Mouse (Mus musculus) megakaryocyte-erythroid progenitor cell, adult 5-6 weeks (primary cell): ENCODE data around the gene Rps8. TPM values are rescaled to one million over a fixed set of nuclear protein-coding genes. Genes with fewer than 3 reads are reported as not detected.

Experiments used
- ATAC-seq: replicated peaks from 2 replicates; pipeline ENCODE4 v1.8.0; 2016; ENCODE audit warnings: mild to moderate bottlenecking, inconsistent platforms; ENCODE audit not compliant: severe bottlenecking, poor library complexity, low FRiP score, low TSS enrichment
- total RNA-seq, 2 experiments: library from RNA; stranded (forward) in 1 of 2; stranded (reverse) in 1 of 2; fragments of 200-1000, 215-1000 nt in 1 of 2; fragments of >200 nt in 1 of 2; fragmentation: Nextera tagmentation in 1 of 2; gene quantifications; 2 replicates each; pipeline ENCODE4 v1.2.3; 2014 to 2017

Rps8 gene
- total RNA-seq, 2 experiments from 2014 or later = 1,767 to 5,319 TPM

DNA sequence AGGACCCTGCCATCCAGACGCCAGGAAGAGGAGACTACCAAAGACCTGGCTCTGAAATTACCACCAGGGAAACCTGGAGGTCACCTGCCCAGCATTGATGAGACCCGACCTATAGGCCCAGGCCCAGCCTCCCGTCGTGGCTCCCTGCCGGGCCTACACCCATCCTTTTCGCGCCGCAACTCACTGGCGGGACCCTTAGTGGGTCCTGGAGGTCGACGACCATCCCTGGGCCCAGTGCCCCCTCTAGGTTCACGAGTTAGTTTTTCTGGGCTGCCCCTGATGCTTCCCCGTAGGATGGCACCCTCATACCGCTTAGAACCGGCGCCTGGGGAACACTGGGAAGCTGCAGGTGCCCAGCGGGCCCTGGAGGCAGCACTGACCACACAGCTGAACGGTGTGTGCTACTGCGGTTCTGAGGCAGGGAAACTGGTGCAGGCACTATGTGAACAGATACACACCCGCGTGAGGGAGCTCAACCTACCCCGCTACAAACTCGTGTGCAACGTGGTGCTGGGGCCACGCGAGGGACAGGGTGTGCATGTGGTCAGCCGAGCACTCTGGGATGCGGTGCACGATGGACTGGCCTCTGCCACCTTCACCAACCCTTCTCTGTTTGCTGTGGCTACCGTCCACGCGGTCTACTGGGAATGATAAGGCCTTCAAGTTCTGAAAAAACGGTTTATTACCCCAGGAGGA is 27.9 kb downstream of the Rps8 start:
- ATAC-seq = no peak

DNA sequence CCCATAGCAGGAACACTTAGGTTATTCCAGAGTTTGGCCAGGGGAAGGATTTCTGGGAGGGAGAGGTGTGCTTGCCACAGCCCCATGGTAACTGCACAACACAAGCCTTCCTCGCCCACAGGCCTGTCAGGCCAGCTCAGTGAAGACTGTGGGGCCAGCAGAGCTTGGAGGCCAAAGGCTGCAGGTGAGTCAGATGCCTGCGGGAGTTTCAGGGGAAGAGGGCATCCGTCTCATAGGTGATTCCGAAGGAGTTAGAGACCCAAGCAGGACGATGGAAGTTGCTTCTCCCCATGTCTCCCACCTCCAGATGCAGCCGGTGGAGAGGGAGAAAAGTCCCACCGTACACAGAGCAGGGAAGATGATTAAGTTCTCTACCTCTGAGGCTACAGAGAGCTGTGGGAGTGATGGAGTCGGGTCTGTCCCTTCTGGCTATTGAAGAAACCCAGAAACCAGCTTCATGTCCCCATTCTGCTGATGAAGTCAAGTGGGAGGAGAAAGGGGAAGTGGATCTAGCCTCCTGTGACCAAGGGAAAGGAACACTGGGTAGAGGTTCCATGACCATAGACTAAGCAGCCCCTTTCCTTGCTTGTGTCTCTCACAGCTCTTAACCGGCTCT is 29.3 kb downstream of the Rps8 start, which contains the start of gene Tctex1d4:
TSS of gene Tctex1d4 (plus strand) at position 120 of the 616 bp plus-strand sequence.
- no peak for ATAC-seq

DNA sequence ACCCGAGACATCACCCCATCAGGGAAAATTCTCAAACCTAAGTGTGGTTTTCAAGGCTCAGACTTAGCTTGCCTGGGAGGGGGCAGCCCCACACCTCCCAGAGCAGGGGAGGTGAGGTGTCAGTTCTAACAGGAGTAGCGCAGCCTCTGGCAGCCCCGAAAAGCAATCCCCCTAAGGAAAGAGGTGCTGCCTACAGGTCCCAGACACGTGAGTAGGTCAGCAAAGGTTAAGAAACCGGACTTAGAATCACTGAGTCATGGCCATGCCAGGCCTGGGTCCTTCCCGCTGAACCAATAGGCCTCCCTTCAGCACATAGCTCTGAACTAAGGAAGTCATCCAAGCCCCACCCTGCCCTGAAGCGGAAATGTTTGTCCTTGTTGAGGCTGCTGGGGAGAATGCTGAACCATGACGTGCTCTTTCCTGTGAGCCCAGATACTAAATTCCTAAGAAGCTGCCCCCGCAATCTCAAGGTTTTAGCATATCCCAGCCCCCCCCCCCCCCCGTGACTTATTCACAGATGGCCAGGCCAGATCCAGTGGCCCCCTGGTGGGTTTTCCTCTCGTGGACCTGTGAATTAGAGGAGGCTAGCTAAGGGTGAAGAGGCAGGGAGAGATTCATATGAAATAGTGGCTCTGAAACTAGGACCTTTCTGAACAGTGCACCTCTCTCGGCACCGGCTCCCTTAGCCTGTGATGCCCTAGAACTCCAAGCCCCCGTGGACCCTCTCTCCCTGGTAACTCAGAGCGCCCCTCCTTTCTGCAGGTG is 30.0 kb downstream of the Rps8 start:
- ATAC-seq = no peak

DNA sequence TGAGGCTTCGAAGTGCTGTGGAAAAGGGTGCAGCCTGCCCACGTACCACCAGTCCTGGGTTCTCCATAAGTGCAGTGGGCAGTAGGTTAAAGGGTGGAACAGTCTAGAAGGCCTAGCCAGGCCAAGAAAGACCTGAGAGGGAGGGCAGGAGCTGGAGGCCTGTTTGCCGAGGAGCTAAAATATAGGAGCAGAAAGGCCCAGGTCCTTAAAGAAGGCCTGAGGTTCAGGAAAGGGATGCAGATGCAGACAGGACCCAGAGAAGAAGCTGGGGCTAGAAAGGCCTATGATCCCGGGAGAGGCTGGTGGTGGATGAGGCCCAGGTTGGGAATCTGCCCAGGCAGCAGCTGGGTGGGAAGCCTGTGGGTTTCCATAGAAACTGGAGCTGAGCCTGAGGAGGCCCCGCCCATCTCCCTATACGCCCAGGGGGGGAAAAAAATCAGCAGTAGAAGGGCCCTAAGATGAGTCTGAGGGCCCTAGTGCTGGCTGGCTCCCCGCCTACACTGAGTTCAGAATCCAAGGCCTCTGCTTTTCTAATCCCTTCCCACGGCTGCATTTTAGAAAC is 30.6 kb downstream of the Rps8 start, which contains the start of gene Btbd19:
TSS of gene Btbd19 (minus strand) at position 378 of the 562 bp plus-strand sequence.
- ATAC-seq = no peak

- peak; percentile 17; the same call in 1 of the 2 replicates for ATAC-seq
Measured at GRCm38 (mm10) chr4:117124518-117125347, 31.3 kb downstream of the Rps8 start.

DNA sequence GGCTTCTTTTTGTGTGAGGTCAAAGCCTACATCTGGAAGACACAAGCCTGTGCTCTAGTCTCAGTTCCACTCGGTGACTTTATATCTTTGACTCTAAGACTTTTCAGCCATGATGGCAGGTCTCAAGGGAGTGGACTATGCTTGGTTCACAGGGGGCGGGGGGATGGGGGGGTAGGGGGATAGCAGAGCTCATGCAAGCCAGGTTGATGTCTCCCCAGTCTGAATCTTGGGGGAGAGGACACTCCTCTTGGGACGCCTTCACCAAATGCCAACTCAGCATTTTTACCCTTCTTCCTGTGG is 31.9 kb downstream of the Rps8 start:
- ATAC-seq = no peak

DNA sequence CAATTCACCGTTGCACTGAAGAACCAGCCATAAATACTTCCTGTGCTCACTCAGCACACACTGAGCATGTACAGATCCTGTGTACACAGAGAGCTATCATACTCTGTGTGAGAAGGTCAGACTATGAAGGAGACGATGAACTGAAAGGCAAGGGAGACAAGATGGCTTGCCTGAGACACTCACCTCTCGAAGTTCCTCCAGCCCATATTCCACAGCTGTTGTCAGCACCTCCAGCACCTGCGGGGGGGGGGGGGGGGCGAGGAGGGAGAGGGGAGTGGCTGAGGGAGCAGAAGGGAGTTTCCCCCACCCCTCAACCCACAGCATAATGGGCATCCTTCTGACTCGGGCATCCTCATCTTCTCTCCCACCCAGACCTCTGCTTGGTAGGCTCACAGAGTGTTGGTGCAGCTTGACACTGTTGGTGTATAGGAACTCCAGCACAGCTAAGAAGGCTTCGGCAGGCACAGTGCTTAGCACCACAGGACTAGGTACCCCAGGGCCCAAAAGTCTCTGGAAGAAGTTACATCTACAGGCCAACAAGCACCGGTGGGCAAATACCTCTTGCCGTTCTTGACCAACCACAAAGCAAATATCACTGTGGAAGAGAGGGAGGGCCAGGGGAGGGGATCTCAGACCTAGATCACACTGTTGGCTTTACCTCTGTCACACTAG is 32.4 kb downstream of the Rps8 start:
- no peak for ATAC-seq

- ATAC-seq = no peak
Measured at GRCm38 (mm10) chr4:117122209-117122608, 33.8 kb downstream of the Rps8 start.

- ATAC-seq = peak; percentile 84
Measured at GRCm38 (mm10) chr4:117120445-117121414, 35.3 kb downstream of the Rps8 start.

DNA sequence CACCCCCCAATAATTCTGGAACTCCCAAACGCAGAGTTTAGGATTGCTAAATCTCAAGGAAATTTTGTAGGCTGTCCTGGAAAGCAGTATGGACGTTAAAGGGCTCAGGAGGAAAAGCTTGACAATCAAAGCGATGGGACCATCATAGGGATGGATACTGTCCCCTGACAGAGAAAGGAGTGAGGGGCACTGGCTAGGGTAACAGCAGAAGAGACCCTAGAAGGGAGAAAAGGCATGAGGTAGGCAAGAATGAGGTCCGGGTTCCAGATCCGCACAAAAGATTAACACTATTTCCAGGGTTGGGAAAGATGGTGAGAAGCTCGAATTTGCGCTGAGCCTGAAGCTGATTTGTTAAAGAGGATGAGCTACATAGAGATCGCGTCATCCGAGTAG is 36.0 kb downstream of the Rps8 start:
- ATAC-seq = no peak

- ATAC-seq = no peak
Measured at GRCm38 (mm10) chr4:117119636-117120035, 36.4 kb downstream of the Rps8 start.

GRCm38 (mm10) chr4:117117931-117118330 is 38.1 kb downstream of the Rps8 start:
- ATAC-seq = no peak

DNA sequence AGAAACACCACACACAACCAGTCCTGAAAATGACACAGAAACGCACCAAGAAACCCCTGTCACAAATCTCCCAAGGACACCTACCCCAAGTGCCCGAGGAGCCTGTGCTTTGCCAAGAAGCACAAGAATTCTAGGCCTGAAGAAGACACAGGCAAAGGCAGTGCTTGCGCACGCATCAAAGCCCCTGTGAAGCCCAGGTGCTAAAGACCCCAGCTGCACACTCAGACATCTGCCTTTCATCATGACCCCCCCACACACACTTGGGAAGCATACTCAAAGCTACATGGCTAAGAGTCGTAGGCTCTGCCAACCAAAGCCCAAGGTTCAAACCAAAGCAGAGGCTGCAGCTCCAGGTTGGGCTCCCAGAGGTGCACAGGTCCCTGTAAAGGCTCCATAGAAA is 40.5 kb downstream of the Rps8 start:
- ATAC-seq = no peak

- ATAC-seq = no peak
Measured at GRCm38 (mm10) chr4:117113237-117113636, 42.8 kb downstream of the Rps8 start.

DNA sequence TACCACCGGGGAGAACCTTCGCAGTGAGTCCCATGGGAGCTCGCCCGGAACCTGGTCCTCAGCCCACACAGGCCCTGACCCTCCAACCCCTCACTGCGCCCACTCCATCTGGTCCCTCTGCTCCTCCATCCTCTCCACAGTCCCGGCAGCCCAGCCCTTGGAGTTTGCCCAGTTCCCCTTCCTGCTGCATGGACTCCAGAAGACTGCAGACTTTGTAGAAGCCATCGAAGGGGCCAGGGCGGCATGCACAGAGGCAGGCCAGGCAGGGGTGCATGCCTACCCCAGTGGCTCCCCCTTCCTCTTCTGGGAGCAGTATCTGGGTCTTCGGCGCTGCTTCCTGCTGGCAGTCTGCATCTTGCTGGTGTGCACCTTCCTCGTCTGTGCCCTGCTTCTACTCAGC is 45.1 kb downstream of the Rps8 start:
- no peak for ATAC-seq

DNA sequence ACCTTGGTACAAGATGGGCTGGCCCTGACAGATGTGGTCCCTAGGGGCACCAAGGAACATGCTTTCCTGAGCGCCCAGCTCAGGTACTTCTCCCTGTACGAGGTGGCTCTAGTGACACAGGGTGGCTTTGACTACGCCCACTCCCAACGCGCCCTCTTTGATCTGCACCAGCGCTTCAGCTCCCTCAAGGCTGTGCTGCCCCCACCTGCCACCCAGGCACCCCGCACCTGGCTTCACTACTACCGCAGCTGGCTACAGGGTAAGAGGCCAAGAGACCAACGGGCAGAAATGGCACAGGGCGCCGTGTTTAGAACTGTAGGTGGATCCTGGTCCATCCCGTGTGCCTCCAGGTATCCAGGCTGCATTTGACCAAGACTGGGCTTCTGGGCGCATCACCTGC is 45.8 kb downstream of the Rps8 start:
- no peak for ATAC-seq

DNA sequence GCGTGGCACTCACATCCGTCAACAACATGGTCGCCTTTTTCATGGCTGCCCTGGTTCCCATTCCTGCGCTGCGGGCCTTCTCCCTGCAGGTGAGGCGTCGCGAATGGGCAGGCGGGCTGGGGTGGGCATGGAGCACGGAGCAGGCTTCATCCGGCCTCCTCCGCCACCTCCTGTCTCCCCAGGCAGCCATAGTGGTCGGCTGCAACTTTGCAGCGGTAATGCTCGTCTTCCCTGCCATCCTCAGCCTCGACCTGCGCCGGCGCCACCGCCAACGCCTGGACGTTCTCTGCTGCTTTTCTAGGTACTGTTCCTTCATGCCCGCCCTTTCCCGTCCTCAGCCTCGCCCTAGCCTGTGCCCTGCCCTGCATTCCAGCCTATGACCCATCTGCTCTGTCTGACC is 46.7 kb downstream of the Rps8 start:
- no peak for ATAC-seq

- no peak for ATAC-seq
Measured at GRCm38 (mm10) chr4:117108524-117108849, 47.6 kb downstream of the Rps8 start.
